Mouse (Mus musculus): ENCODE measurements around the gene Spata25. TPM values are rescaled to one million over a fixed set of nuclear protein-coding genes. Genes with fewer than 3 reads are reported as not detected.

Gene Spata25
- polyA plus RNA-seq, 1 experiment: 0.70 TPM

GRCm38 (mm10) chr2:164783926-164784581 is 44.3 kb downstream of the Spata25 start:
- DNase-seq (ENCODE audit: low read depth): no peak

DNA sequence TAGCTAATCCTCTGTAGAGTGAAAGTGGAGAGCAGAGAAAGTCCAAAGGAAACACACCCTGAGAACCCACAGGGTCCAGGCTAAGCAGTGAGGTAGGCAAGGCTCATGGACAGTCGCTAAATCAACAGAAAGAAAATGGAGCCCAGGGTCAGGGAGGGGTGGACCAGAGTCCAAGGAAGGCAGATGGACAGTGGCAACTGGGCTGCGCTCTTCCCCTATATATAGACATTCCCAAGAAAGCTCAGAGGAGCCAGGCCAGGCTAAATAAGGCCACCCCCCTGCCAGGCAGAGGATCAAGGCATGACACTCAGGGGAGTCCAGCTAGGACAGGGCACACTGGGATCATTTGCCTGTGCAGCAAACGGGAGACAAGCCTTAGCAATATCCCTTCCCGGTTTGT is 46.5 kb downstream of the Spata25 start:
- no peak for DNase-seq (ENCODE audit: low read depth)

- DNase-seq (ENCODE audit: low read depth): no peak
Measured at GRCm38 (mm10) chr2:164779481-164780086, 48.8 kb downstream of the Spata25 start, which contains the start of gene Tnnc2. TSS of gene Tnnc2 (minus strand) at chr2:164779967.

DNA sequence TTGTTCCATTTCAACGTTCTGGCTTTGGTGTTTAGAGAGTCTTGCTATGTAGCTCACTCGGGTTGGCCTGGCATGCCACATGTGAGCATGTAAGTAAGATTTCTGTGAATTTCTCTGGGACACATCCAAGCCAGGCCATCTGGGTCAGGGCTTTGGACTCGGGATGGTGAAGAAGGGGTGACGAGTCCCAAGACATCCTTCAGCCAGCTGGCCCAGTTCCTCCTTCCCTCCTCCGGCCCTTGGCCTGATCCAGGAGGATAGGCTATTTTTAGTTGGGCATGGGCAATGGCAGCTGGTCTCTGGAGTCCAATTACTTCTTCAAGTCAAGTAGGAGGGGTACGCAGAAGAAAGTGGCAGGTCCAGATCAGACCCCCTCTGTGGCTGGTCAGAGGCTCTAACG is 49.5 kb downstream of the Spata25 start:
- no peak for DNase-seq (ENCODE audit: low read depth)

GRCm38 (mm10) chr2:164778015-164778287 is 50.4 kb downstream of the Spata25 start:
- DNase-seq (ENCODE audit: low read depth): no peak

DNA sequence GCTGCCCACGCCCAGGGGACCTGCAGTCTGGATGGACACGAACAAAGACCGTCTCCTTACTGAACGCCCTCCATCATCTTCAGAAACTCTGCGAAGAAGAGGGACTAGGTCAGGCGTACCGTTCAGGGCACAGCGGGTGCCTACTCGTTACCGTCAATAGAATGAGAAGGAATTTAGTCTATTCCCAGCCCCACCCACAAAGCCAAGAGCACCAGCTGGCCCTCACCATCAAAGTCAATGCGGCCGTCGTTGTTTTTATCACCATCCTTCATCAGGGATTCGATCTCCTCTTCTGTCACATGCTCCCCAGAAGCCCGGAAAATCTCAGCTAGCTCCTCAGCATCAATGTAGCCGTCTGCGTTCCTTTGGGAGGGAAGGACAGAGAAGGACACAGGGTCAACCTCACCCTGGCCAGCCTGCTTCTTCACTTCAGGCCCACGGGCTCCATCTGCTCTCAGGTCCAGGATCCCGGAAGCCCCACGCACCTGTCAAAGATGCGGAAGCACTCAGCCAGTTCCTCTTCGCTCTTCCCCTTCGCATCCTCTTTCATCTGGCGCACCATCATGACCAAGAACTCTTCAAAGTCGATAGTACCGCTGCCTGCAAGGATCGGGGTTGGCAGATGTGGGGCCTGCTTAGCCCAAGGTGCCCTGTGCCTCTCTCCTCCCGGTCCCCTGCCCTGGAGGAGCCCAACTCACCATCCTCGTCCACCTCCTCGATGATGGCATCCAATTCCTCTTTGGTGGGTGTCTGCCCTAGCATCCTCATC is 50.9 kb downstream of the Spata25 start:
- no peak for DNase-seq (ENCODE audit: low read depth)

DNA sequence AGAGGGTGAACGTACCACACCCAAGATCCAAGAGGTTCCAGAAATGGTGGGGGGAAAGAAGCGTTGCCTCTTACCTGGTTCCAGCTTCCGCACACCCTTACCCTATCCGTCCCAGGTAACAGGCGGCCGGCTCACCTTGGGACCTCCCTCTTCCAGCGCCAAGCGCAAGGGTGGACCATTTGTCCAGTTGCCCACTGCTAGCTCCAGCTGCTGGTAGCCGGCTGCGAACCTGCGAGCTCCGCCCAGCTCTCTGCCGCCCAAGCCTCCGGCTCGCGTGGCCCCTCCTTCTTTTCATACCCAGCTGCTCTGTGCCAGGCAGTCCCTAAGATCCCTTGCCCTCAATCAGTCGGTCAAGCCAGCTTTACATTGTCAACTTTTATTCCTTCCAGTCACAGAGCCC is 51.5 kb downstream of the Spata25 start:
- no peak for DNase-seq (ENCODE audit: low read depth)

Other genes starting within 250 kb of the Spata25 start
- 94.1 and 109 TPM in 2 replicates for gene Wfdc6a, start 243.1 kb downstream of the Spata25 start, polyA plus RNA-seq (2012; rRNA removed)
- 211 and 222 TPM in 2 replicates for gene Eppin, start 234.9 kb downstream of the Spata25 start, polyA plus RNA-seq (2012; rRNA removed)
- 159 and 208 TPM in 2 replicates for gene Wfdc6b, start 215.0 kb downstream of the Spata25 start, polyA plus RNA-seq (2012; rRNA removed)
- 341 and 347 TPM in 2 replicates for gene Wfdc8, start 214.9 kb downstream of the Spata25 start, polyA plus RNA-seq (2012; rRNA removed)
- gene Wfdc16, start 189.7 kb downstream of the Spata25 start, polyA plus RNA-seq (2012; rRNA removed): 238 and 428 TPM in 2 replicates
- gene Wfdc10, start 172.5 kb downstream of the Spata25 start, polyA plus RNA-seq (2012; rRNA removed): 5,228 and 5,435 TPM in 2 replicates
- gene Wfdc9, start 172.0 kb downstream of the Spata25 start, polyA plus RNA-seq (2012; rRNA removed): 190 and 293 TPM in 2 replicates
- gene Wfdc11, start 154.4 kb downstream of the Spata25 start, polyA plus RNA-seq (2012; rRNA removed): 6.6 and 15.6 TPM in 2 replicates
- gene Wfdc13, start 143.4 kb downstream of the Spata25 start, polyA plus RNA-seq (2012; rRNA removed): 1,038 and 1,237 TPM in 2 replicates
- 272 and 330 TPM in 2 replicates for gene Spint4, start 130.0 kb downstream of the Spata25 start, polyA plus RNA-seq (2012; rRNA removed)
- gene Spint5, start 113.2 kb downstream of the Spata25 start, polyA plus RNA-seq (2012; rRNA removed): 127 and 235 TPM in 2 replicates
- gene Wfdc3, start 82.6 kb downstream of the Spata25 start, polyA plus RNA-seq (2012; rRNA removed): 11.1 and 11.3 TPM in 2 replicates
- 29.9 and 49.6 TPM in 2 replicates for gene Dnttip1, start 82.6 kb downstream of the Spata25 start, polyA plus RNA-seq (2012; rRNA removed)
- 8.5 and 11.8 TPM in 2 replicates for gene Ube2c, start 58.6 kb downstream of the Spata25 start, polyA plus RNA-seq (2012; rRNA removed)
- 17.6 and 20.6 TPM in 2 replicates for gene Tnnc2, start 48.6 kb downstream of the Spata25 start, polyA plus RNA-seq (2012; rRNA removed)
- gene Snx21, start 42.7 kb downstream of the Spata25 start, polyA plus RNA-seq (2012; rRNA removed): 23.0 and 24.6 TPM in 2 replicates
- 31.4 and 31.5 TPM in 2 replicates for gene Acot8, start 23.7 kb downstream of the Spata25 start, polyA plus RNA-seq (2012; rRNA removed)
- 3.4 and 3.7 TPM in 2 replicates for gene Zswim3, start 23.4 kb downstream of the Spata25 start, polyA plus RNA-seq (2012; rRNA removed)
- gene Zswim1, start 5.9 kb downstream of the Spata25 start, polyA plus RNA-seq (2012; rRNA removed): 10.5 and 11.8 TPM in 2 replicates
- gene Ctsa, start 4.3 kb upstream of the Spata25 start, polyA plus RNA-seq (2012; rRNA removed): 274 and 289 TPM in 2 replicates
- gene Neurl2, start 4.9 kb upstream of the Spata25 start, polyA plus RNA-seq (2012; rRNA removed): 5.9 and 7.4 TPM in 2 replicates
- 277 and 290 TPM in 2 replicates for gene Pltp, start 29.2 kb upstream of the Spata25 start, polyA plus RNA-seq (2012; rRNA removed)
- 32.0 and 33.9 TPM in 2 replicates for gene Pcif1, start 50.8 kb upstream of the Spata25 start, polyA plus RNA-seq (2012; rRNA removed)
- 20.6 and 21.7 TPM in 2 replicates for gene Zfp335, start 83.2 kb upstream of the Spata25 start, polyA plus RNA-seq (2012; rRNA removed)
- 7.0 and 9.7 TPM in 2 replicates for gene Mmp9, start 112.2 kb upstream of the Spata25 start, polyA plus RNA-seq (2012; rRNA removed)
- gene Slc12a5, start 132.3 kb upstream of the Spata25 start, polyA plus RNA-seq (2012; rRNA removed): 1.7 and 2.0 TPM in 2 replicates
- 22.9 and 23.8 TPM in 2 replicates for gene Ncoa5, start 206.3 kb upstream of the Spata25 start, polyA plus RNA-seq (2012; rRNA removed)
- gene Cd40, start 227.1 kb upstream of the Spata25 start, polyA plus RNA-seq (2012; rRNA removed): 6.5 and 6.6 TPM in 2 replicates